Mouse (Mus musculus): ENCODE measurements around the gene 1110059E24Rik.
"Not testable (repeated sequence)": the region's sequence is repeated elsewhere in the genome, so short reads cannot be mapped to it uniquely, and the experiment has no call there.

The 1110059E24Rik gene

GRCm38 (mm10) chr19:21652285-21653171, at the start of gene 1110059E24Rik:
TSS of gene 1110059E24Rik (minus strand) at chr19:21652976.
- peak; percentile 95 to 98 for DNase-seq

- no peak for DNase-seq
Observed at GRCm38 (mm10) chr19:21680986-21681385, 28.2 kb upstream of the 1110059E24Rik start.

GRCm38 (mm10) chr19:21680091-21680490, 27.3 kb upstream of the 1110059E24Rik start:
- no peak for DNase-seq

GRCm38 (mm10) chr19:21674354-21675096, 21.7 kb upstream of the 1110059E24Rik start:
- DNase-seq: no peak

GRCm38 (mm10) chr19:21669650-21670049, 16.9 kb upstream of the 1110059E24Rik start:
- no peak for DNase-seq

- DNase-seq: no peak
Observed at GRCm38 (mm10) chr19:21663756-21664456, 11.1 kb upstream of the 1110059E24Rik start.

- no peak for DNase-seq
Observed at GRCm38 (mm10) chr19:21660734-21661133, 8.0 kb upstream of the 1110059E24Rik start.

- no peak for DNase-seq
Observed at GRCm38 (mm10) chr19:21654788-21655187, 2.0 kb upstream of the 1110059E24Rik start.

GRCm38 (mm10) chr19:21653172-21653981, 601 bp upstream of the 1110059E24Rik start, which contains the start of gene Abhd17b:
TSS of gene Abhd17b (plus strand) at chr19:21653185.
- DNase-seq: peak; percentile 68 to 77

GRCm38 (mm10) chr19:21651664-21652063, 1.1 kb downstream of the 1110059E24Rik start:
- DNase-seq: no peak

- DNase-seq: no peak
Observed at GRCm38 (mm10) chr19:21646142-21646541, 6.6 kb downstream of the 1110059E24Rik start.

GRCm38 (mm10) chr19:21645301-21645700, 7.5 kb downstream of the 1110059E24Rik start:
- peak in 1 of 2 experiments; percentile 9 for DNase-seq

GRCm38 (mm10) chr19:21643935-21644334, 8.8 kb downstream of the 1110059E24Rik start:
- DNase-seq: no peak

GRCm38 (mm10) chr19:21637672-21638071, 15.1 kb downstream of the 1110059E24Rik start:
- no peak for DNase-seq

GRCm38 (mm10) chr19:21636907-21637306, 15.9 kb downstream of the 1110059E24Rik start:
- no peak for DNase-seq

- no peak for DNase-seq
Observed at GRCm38 (mm10) chr19:21635406-21635805, 17.4 kb downstream of the 1110059E24Rik start.

GRCm38 (mm10) chr19:21630656-21631331, 22.0 kb downstream of the 1110059E24Rik start:
- DNase-seq: peak in 1 of 2 experiments; percentile 6

- DNase-seq: no peak
Observed at GRCm38 (mm10) chr19:21629501-21629900, 23.3 kb downstream of the 1110059E24Rik start.

- no peak for DNase-seq
Observed at GRCm38 (mm10) chr19:21629030-21629429, 23.7 kb downstream of the 1110059E24Rik start.

- not testable (repeated sequence) for DNase-seq
Observed at GRCm38 (mm10) chr19:21628440-21628839, 24.3 kb downstream of the 1110059E24Rik start.

- no peak for DNase-seq
Observed at GRCm38 (mm10) chr19:21626271-21626988, 26.3 kb downstream of the 1110059E24Rik start.
